Mouse (Mus musculus) mesoderm, embryonic 11.5 days (tissue): ENCODE measurements around the gene Sgcd.

Experiments used
- DNase-seq: peaks from one replicate; pipeline ENCODE4 v3.0.0-alpha.2; 2012; ENCODE audit warnings: low read depth, low spot score

Sgcd gene

DNA sequence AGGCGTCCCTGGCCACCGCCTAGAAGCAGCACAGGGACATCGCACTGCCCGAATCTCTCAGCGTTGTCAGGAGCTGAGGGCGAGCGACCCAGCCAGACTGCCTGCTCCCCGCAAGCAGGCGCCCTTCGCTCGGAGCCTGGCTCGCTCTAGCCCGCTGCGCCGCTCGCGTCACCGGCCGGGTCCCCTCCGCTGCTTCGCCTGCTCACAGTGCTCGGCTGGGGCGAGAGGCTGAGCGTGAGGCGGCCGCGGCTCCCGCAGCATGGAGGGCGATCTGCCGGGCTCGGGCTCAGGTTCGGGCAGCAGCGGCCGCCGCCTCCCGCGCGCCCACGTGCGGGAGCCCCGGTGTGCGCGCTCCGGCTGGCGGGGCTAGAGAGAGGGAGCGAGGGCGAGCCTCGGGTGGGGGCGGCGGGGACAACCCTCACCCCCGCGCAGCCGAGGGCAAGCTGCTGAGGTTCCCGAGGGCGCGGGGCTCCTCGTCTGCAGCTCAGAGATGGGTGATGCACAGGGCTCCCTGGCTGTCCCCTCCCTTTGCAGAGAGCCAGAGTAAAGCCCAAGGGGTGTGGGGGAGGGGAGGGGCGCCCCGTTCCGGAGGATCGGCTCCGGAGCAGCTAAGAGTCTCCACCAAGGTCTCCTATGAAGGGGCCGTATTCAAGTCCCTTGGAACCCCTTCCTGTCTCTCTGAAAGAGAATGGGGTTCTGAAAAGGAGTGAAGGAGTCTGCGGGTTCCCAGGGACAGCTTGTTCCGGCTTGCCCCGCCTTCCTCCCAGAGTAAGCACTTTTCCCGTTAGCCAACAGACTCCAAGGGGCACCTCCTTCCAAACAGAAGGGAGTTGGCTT lies at the start of gene Sgcd:
Gene Sgcd (minus strand): TSS at position 273 of the 837 bp plus-strand sequence.
- DNase-seq: peak; percentile 56

DNA sequence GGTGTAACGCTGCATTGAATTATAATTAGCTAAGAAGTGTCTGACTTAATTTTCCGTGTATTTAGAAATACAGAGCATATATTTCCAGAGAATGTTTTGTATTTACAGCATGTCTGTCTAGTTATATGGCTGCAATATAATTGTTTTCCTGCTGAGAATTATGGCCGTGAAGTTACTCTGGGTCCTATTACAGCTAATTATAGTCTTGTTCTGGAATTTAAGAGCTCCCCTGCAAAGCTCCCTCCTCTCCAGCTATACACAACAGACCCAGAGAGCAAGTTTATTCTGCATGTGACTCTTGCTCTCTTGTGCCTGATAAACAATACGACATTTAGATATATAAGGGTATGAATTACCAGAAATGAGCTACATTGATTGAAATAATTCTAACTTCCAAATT lies 49.3 kb upstream of the Sgcd start:
- DNase-seq: no peak

DNA sequence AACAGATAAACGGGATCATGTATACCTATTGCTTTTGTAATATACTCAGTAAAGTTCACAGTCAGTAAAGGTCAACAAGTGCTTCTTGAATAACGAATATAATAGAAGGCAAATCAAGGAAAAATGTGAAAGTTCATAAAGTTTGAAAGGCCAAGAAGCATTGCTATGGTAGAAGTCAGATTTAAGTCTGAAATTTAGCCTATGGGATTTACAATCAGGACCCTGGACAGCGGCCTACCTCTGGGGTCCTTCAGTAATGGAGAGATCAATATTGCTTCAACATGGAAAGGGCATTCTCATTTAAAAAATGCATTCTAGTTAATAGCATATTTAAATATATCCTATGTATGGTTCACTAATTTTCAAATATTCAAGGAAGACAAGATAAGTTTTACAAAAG lies 24.1 kb upstream of the Sgcd start:
- DNase-seq: peak; percentile 46

DNA sequence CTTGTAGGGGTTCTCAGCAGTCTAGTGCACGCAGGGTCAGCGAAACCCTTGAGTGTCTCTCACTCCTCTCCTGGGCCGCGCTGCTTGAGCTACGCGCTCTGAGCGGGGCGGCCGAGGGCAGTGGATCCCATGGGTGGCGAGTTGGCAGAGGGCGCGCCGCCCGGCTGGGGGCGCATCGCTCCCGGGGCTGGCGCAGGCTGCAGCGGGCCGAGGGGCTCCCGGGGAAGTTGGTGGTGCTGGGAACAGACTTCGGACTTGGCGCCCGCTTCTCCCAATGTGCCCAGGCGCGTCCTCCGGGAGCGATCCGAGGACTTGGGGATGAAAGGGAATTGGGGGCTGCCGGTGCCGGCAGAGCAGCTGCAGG lies 454 bp downstream of the Sgcd start:
- DNase-seq: no peak

DNA sequence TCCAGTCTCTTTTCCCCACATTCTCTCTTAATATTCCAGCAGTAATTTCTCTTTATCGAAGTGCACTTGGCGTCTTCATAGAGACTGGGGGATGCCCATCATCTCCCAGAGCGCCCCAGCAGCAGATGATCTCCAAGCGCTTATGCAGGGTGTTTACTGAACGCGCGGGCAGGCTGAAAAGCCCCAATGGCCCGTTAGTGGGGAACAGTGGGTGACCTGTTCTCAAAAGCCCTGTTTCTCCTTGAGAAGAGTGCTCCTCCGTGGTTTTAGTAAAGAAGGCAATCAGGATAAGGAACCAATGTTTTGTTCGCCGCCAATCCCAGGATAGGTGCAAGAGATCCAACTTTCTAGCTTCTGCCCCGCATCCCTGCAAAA lies 889 bp downstream of the Sgcd start:
- no peak for DNase-seq

DNA sequence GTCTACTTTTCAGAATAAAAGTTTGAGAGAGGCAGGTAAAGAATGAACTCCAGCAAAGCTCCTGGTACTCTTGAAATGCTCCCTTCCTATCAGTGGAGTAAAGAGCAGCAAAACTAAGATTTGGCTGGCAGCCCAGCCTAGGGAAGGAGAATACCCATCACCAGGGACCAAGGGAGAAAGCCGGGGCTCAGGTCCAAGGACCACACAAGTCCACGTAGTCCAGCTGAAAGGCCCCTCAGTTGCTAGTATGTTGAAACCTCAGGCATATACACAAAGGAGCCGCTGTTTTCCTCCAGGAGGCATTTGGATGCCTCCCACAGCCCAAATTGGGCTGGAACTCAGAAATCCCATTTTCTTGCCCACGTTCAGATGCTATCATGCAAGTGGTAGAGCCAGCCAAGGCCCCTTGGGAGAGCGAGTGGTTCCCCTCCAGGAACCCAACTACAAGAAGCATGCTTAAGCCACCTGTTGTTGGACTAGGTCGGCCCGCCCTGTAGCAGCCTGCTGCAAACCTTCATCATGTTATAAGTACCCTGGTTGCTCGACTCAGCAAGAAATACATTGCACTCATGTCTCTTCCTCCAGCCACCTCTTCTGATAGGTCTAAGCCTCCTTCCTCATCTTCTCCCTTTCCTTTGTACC lies 1.4 kb downstream of the Sgcd start:
- peak; percentile 4 for DNase-seq

DNA sequence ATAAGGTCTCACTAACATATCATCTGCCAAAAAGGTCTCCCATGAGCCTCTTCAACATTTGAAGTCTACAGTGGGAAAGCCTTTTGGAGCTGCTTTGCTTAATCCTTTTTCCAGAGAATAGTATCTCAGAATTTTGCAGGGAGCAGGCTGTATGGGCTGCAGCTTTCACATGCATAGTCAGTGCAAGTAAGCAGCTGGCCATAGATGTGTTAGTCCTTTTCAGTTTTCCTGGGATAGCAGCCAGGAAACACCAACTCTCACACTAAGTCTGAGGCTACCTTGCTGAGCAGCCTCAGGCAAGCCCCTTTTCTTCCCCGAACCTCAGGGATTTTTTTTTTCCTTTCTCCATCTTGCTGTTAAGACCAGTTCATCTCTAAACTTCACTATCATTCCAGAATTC lies 6.6 kb downstream of the Sgcd start:
- DNase-seq: no peak

DNA sequence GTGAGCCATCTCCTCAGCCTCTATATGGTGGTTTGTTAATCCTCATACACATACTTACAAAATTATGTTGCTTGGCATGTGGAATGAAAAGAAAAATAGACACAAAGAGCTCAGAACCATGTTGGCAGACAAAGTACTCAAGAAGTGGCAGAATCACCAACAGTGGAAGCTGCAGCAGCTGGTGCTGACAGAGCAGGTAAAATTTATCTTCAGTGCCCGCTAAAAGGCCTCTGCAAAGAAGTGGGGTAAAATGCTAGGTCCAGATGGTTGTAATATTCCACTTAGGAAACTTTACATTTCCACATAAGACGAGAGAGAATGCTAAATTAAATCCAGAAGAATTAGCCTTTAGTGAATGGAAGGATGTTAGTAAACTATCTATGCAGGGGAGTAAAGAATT lies 7.7 kb downstream of the Sgcd start:
- DNase-seq: no peak

DNA sequence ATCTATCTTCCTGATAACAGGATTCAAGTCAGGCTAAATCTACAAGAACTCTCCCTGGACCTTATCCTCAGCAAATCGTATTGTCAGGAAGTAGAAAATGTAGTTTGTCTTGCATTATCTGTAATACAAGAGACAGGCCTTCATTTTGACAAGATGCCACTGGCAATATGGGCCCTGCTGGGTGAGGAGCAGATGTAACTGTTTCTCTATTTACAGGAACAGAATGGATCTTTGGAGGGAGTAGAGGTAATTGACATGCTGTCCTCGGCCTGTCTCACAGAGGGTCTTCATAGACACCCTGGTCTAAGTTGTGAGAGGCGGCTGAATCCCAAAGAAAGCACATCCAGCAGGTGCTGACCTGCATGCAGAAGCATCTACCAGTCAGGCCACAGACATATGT lies 35.5 kb downstream of the Sgcd start:
- DNase-seq: no peak

DNA sequence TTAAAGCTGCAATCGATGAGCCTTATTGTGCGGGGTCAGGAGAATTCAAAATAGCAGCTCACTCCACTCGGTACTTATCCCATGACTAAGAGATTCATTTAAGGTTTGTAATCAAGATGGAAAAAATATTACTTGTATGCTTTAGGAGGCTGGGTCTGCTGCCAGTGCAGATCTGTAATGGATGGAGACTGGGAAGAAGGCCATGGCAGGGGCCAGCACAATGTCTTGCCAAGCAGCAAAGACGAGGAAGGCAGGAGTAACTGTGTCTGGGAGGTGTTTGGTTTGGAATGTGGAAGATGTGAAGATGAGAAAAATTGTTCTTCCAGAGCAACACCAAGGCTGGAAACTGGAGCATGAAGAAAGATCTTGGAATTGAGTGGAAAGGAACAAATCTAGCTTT lies 36.4 kb downstream of the Sgcd start:
- no peak for DNase-seq

DNA sequence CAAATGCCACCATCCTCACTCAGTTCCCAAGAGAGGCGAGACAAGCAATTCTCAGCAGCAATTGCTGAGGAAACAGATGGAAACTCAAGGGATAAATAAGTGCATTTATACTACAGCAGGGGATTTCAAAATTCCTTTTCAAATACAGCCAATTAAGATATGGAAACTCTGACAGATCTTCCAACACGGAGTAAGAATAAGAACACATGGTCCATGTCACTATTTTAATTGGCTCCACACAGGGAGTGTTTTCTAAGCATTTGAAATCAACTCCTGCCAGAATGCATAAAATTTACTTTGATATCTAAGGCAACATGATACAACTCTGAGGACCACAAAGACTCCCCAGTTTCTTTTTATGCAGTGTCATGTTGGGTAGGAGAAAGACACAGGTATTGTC lies 49.0 kb downstream of the Sgcd start:
- DNase-seq: no peak

DNA sequence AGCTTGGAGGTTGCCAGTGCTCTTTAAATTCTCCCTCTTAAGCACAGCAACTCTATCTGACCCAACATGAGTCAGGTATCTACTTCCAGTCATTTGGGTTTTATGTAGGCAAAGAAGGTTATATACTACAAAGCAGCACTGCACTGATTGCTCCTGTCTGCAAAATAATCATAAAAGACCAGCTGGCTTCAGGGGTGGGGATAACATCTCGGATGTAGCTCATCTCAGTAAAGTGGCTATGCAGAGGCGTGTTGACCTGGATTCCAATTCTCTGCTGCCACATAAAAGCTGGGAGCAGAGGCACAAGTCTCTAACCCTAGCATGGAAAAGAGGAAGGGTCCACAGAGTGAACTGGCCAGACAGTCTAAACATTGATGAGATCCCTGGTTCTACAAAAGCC lies 71.2 kb downstream of the Sgcd start:
- DNase-seq: no peak

DNA sequence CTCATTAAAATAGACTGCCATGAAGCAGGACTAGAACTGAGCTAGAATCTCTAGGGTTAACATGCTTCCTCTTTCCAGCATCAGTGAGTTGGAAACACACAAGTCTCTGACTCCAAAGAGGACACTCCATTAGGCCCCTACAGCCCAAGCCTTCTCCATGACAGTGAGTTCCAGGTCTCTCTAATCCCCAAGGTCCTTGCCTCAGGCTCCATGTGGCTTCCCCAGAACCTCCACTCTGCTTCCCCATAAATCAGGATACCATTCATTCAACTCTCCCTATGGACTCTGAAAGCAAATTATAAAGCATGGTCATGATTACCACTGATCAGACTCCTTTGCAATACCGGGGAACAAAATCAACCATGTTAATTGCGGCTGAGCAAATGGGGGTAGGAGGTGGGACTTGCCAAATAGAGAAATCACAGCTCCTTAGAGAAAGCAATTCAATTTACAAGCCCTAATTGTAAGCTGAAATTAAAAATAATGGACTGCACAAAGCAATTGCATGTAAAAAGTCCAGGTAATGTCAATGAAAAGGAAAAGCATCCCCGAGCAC lies 97.1 kb downstream of the Sgcd start:
- no peak for DNase-seq

DNA sequence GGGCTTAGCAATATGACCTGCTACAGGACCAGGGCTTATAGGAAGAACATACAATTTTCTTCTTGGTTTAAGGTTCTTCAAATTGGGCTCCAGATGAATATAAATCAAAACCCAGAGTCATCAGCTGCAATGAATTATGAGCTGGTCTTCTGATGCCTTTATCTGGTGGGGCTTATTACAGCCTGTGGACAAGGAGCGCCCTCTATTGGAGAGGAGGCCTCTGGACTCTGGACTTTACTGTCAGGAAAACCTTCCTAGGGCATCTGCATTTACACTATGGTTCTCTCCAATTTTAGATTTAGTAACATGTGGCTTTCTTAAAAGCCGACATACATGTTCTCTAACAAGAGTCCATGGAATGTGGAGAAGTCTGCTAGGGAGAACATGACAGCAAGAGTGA lies 98.5 kb downstream of the Sgcd start:
- DNase-seq: peak; percentile 5

DNA sequence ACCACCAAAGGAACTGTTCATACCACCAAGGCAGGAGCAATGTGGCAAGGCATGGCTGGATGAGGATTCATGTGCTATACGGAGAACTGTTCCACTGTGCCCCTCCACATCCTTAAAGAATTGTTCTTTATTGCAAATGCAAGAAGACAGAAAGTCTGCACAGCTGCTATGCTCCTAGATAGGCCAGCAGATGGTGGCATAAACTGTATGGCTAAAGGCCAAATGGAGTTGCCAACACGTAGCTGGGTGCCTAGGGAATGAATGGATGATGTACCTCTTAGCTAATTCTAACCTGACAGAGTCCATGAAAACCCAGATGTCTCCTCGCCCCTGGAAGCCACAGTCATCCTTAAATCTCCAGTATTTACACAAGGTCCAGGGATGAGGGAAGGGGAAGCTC lies 103.5 kb downstream of the Sgcd start:
- no peak for DNase-seq

DNA sequence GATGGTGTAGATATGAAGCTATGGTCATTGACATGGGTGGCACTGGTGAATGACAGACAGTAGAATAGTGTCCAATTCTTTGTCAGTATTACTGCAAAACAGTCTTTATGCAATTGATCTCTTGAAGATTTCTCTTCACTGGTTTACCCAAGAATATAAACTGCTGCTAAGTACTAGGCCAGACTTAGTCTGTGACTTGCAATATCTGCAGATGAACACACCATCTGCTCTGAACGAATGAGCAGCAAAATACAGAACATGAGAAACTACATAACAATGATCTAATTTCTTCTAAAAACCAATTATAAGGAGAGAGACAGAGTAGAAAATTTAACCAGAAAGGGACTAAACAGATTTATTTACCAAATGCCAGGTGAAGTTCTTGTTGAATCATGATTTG lies 105.2 kb downstream of the Sgcd start:
- no peak for DNase-seq

DNA sequence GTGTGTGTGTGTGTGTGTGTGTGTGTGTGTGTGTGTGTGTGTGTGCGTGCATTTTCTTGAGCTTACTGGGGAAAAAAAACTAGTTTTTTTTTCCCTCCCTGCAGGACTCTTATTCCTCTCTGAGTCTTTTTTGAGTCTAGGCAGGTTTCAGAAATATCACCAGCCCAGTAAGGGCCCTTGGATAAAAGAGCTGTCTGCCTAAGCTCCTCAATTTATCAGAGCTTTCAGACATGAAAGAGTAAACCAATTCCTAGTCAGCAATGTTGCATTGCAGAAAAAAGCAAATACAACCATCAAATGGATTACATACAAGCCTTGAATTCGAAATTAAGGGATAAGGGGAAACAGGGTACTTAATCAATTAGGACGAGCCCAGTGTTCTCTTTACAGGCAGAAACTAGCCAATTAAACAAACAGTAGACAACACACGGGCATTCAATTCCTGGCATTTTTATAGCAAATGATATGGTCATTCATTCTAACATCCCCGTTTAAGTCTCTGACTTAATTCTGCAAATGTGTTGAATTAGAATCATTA lies 112.1 kb downstream of the Sgcd start:
- no peak for DNase-seq

DNA sequence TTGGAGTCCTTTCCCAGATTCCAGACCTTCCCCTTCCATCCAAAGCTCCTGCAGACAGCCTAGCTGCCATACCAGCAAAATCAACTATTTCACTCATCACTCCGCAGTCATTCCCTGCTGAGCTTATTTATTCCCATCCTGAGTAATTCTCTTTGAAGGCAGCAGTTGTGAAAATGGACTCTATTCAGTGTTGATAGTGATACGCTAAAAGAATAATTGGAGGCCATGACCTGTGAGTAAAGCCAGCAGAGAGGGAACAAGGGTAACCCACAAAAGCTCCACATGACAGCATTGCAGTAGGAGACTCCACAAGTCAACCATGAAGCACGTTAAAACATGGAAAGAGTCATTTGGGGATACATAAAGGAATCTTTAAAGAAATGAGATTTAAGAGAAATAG lies 142.9 kb downstream of the Sgcd start:
- DNase-seq: peak; percentile 52

DNA sequence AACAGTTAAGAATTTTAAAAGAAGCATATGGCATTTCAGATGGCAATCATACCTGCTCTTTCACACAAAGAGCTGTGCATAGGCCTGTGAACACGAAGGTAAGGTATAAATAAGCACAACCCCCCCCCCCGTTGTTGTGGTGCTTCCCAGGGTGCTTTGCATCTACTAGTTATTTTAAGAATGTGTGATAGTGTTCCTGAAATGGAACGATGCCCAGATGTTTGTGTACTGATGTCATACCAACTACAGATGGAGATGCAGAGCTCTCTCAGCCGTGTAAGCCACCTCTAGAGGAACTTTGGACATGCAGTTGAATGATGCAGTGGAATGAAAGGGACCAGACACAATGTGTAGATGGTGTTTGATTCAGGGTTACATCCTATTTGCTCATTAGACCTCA lies 155.5 kb downstream of the Sgcd start:
- DNase-seq: no peak

DNA sequence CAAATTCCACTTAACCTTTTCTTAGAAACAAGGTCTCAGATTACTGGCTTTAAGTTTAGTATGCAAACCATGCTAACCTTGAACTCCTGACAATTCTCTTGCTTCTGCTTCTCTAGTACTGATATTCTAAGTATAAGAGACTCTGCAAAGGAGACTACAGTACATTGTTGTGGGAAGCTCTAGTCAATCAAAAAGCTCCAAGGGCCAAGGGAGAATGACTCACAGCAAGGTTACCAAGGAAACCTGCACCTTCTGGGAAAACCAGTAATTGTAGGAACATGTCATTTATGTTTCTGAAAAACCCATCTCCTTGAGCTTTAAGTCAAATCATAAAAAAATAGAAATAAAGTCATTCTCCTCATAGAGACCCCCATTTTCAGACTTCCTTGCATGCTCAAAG lies 178.5 kb downstream of the Sgcd start:
- DNase-seq: no peak

DNA sequence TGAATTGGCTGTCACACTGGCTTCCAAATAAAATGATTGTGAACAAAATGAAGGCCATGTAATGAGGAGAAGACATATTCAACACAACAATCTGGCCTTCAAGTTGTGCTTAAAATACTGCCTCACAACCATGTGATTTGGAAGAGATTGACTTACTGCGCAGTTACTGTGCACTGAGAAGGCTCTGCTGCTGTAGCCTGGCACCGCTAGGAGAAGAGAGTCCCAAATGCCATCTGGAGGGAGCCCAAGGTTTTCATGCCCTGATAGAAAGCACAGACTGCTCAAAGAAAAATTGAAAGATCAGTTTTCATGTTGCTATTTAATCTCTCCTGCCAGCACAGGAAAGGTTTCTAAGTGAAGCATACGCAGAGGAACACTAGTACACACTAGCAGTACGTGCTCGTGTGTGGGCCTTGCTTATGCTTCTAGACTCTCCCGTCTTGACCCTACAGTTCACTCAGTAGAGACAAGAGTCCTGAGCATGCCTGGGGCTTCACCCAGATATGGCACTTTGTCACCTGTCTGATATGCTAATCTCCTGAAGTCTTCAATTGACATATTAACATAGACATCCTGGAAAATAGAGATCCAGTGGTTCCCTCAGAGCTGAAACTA lies 184.6 kb downstream of the Sgcd start:
- no peak for DNase-seq

DNA sequence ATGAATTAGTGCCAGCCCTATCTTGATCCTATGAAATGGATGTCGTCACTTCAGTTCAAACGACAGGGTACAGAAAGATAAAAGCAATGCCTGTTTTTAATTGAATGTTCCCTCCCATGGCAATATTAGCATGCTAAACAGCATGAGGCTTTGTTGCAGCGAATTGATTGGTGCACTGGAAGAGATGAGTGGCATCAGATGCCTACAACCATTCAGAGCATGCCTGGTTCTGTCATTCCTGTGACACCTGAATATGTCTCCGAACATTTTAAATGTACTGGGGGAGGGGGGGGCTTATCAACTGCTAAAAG lies 210.9 kb downstream of the Sgcd start:
- no peak for DNase-seq
